ENCODE assay signal across 9 mouse cellular contexts in the genomic region with DNA sequence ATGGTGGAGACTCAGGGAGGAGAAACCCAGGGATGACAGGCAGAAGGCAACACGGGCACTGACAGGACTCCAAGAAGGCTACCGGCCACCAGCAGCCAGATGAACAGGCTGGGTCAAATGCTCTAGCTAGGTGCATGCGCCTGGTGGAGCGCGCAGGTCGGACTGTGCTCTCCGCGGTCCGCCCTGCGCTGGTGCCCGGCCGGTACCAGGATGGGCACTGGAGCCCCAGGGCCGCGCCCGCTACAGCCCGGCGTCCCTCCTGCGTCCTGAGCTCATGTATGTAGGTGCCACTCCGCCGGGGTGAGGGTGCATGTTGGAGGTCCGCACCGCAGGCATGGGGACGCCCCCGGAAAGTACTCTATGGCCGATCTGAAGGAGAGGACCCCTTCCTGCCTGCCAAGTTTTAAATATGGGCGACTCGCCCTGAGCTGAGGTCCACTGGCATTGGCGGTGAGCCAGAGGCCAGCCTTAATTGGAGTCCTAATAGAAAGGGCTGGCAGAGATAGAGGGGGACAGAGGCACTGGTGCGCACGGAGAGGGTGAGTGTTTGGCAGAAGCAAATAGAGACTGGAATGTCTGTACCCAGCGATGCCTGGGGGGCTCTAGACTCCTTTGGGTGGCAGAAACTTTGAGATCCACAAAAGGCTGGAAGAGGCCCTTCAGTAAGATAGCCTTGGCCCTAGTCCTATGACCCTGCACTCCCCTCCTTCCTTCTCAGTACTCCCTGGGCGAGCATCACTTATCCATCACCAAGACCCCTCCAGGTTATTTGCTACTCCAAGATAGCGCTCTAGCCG. TPM values are rescaled to one million over a fixed set of nuclear protein-coding genes. Genes with fewer than 3 reads are reported as not detected.
A peak's percentile ranks its signal among the peaks of the same experiment; 100 is the strongest.
DNase-seq lines count a peak whose midpoint lies in the region; ATAC-seq lines count a peak whose summit lies in the region.
"Had no signal": no experiment of that assay in that cellular context is flagged by ENCODE, and none has a peak within 500 bp of the region (broad histone marks: within the 10 kb centered on the region; RNA-seq: fewer than 3 reads in every experiment).

No protein-coding gene starts in this region.

- no peak overlapping the region for H3K27ac ChIP-seq in heart, embryonic 12.5 days (ENCODE audit: poor library complexity, severe bottlenecking)
- no peak overlapping the region for H3K27ac ChIP-seq in forebrain, embryonic 15.5 days (replicated peaks)
- no peak overlapping the region for H3K27ac ChIP-seq in liver, embryonic 13.5 days

- no peaks in the 10 kb centered on the region for H3K9me3 ChIP-seq in heart, embryonic 12.5 days (replicated peaks)
- H3K9me3 ChIP-seq in forebrain, embryonic 15.5 days: no peaks in the 10 kb centered on the region
- H3K9me3 ChIP-seq in liver, embryonic 13.5 days (replicated peaks): no peaks in the 10 kb centered on the region

- H3K27me3 ChIP-seq in heart, embryonic 12.5 days (replicated peaks): peaks cover 70% of the 10 kb centered on the region
- H3K27me3 ChIP-seq in forebrain, embryonic 15.5 days: peaks cover 70% of the 10 kb centered on the region
- H3K27me3 ChIP-seq in liver, embryonic 13.5 days: peaks cover 50% of the 10 kb centered on the region

- no peak for DNase-seq in heart, postnatal 25 days (ENCODE audit: low spot score)
- peak; percentile 43 for DNase-seq in Muller cell, postnatal 12 days (ENCODE audit: inconsistent ontology term)
- no peak for DNase-seq in liver, embryonic 13.5 days
- DNase-seq in embryo, embryonic 11 days: no peak
- DNase-seq in thymus, postnatal 14 days: no peak

- WGBS in heart, embryonic 12.5 days: 1% methylated on average over 34 of the region's 34 CpGs
- under 1% methylated on average over 34 of the region's 34 CpGs for WGBS in forebrain, embryonic 15.5 days
- 3% methylated on average over 34 of the region's 34 CpGs for WGBS in liver, embryonic 13.5 days (ENCODE audit: insufficient replicate concordance)

- H3K4me2 ChIP-seq in heart, embryonic 12.5 days: peak overlapping the region; percentile 93
- peak overlapping the region; percentile 89 for H3K4me2 ChIP-seq in forebrain, embryonic 15.5 days (replicated peaks)
- H3K4me2 ChIP-seq in liver, embryonic 13.5 days: peak overlapping the region; percentile 28; the same call in 1 of the 2 replicates

- peaks cover 25% of the 10 kb centered on the region for H3K4me1 ChIP-seq in heart, embryonic 12.5 days (replicated peaks)
- H3K4me1 ChIP-seq in forebrain, embryonic 15.5 days: peaks cover 35% of the 10 kb centered on the region
- H3K4me1 ChIP-seq in liver, embryonic 13.5 days (replicated peaks): no peaks in the 10 kb centered on the region

- peak overlapping the region; percentile 54 for H3K4me3 ChIP-seq in heart, embryonic 12.5 days
- H3K4me3 ChIP-seq in forebrain, embryonic 15.5 days: peak overlapping the region; percentile 54
- no peak overlapping the region for H3K4me3 ChIP-seq in liver, embryonic 13.5 days (replicated peaks)

- intact Hi-C loops in heart, postnatal 25 days (cut with DNase I): no loop called here

- H3K9ac ChIP-seq in heart, embryonic 12.5 days: no peak overlapping the region
- H3K9ac ChIP-seq in forebrain, embryonic 15.5 days (replicated peaks): peak overlapping the region; percentile 54
- no peak overlapping the region for H3K9ac ChIP-seq in liver, embryonic 13.5 days

- no peaks in the 10 kb centered on the region for H3K36me3 ChIP-seq in heart, embryonic 12.5 days
- no peaks in the 10 kb centered on the region for H3K36me3 ChIP-seq in forebrain, embryonic 15.5 days
- no peaks in the 10 kb centered on the region for H3K36me3 ChIP-seq in liver, embryonic 13.5 days

- 0 out of 2 replicates have a peak, but pooled peaks have one; percentile 15 for ATAC-seq in heart, embryonic 12.5 days (ENCODE audit: insufficient number of reproducible peaks, low FRiP score)
- ATAC-seq in forebrain, embryonic 15.5 days (replicated peaks): peak; percentile 51
- ATAC-seq in liver, embryonic 13.5 days (ENCODE audit: low read depth): no peak
- ATAC-seq in erythroblast, adult 5-6 weeks (replicated peaks; ENCODE audit: low FRiP score, poor library complexity, severe bottlenecking): no peak

RNA-seq across cellular contexts. Expression of gene Vwc2, which starts 0.4 kb away (rescaled TPM):
- 0.63 and 1.1 TPM in 2 replicates for polyA plus RNA-seq in heart, embryonic 12.5 days (2016; fragmentation: Nextera tagmentation; extraction: Ambion mirVana)
- not detected for total RNA-seq in heart, postnatal 25 days (2021)
- polyA plus RNA-seq in forebrain, embryonic 15.5 days (2015; fragmentation: Nextera tagmentation; extraction: Ambion mirVana): 3.7 and 5.0 TPM in 2 replicates
- 0.05 and 0.13 TPM in 2 replicates for polyA plus RNA-seq in liver, embryonic 13.5 days (2015; fragmentation: Nextera tagmentation; extraction: Ambion mirVana)
- not detected in 2 replicates for total RNA-seq in erythroblast, adult 5-6 weeks (2015; ENCODE audit: low replicate concordance)
- not detected in 2 replicates for total RNA-seq in erythroblast, adult 5-6 weeks (2017; ENCODE audit: low replicate concordance)
- total RNA-seq: neutrophil, adult 5-6 weeks had no signal

Comparison
In these comparisons a context has a peak if more than half of its experiments do, and no peak if none do; other contexts are left out.
1. ATAC-seq: peak in heart, embryonic 12.5 days (single experiment) and forebrain, embryonic 15.5 days (single experiment); none in liver, embryonic 13.5 days (single experiment) and erythroblast, adult 5-6 weeks (single experiment).
2. H3K4me2 ChIP-seq: peak in every context shown above with its lines; median percentile 93 in heart, embryonic 12.5 days; 89 in forebrain, embryonic 15.5 days; 28 in liver, embryonic 13.5 days.